Mouse (Mus musculus): ENCODE data around the gene Tmem190. TPM values are rescaled to one million over a fixed set of nuclear protein-coding genes. Genes with fewer than 3 reads are reported as not detected.
A peak's percentile ranks its signal among the peaks of the same experiment; 100 is the strongest.

Gene Tmem190
- polyA plus RNA-seq, 1 experiment from 2014 or later, result not detected

DNA sequence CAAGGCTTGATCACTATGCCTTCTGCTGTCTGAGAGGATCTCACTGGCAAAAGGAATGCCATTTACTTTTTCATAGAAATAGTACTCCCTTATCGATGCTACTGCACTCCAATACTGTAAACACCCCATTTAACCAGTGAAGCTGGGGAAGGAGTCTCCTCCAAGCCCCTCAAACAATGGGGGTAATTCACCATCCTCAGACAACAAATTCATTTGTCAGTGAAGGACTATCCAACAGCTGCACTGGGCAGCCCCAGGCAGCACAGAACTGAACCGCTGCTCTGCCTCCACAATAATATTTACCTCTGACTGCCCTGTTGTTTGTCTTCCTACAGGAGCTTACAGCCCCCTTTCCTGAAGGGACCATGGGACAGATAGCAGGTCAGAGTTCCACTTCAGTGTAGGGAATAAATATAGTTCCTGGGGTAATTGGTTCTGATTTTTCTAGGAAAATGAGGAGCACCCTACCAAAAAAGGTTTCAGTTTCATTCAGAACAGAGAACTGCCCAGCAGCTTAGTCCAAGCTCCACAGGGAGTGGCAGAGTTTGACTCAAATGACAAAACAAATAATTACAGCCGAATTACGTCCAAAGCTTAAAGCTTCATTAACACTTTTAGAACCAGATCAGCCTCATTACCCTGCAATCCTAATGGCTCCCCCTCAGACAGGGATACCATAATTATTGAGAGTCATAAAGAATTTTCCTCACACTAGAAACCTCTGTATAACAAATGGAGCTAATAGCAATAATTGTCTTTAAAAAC is 17.6 kb upstream of the Tmem190 start:
- DNase-seq (ENCODE audit: low spot score) (no peak), ATAC-seq (ENCODE audit: low FRiP score) (no peak)
- Histone ChIP-seq H3K36me3 (replicated peaks; ENCODE audit: control insufficient read depth, insufficient read depth) (no peaks in the 10 kb centered on the region), H3K9me3 (ENCODE audit: control insufficient read depth, low read length) (no peaks in the 10 kb centered on the region), H3K27ac (no peak overlapping the region), H3K27me3 (ENCODE audit: control insufficient read depth, insufficient read depth, low read length) (no peaks in the 10 kb centered on the region), H3K4me3 (replicated peaks; ENCODE audit: low read length) (no peak overlapping the region), H3K4me2 (replicated peaks) (no peak overlapping the region), H3K9ac (no peak overlapping the region), H3K4me1 (replicated peaks; ENCODE audit: control insufficient read depth, insufficient read depth, low read length) (no peaks in the 10 kb centered on the region)
- 19% methylated on average over 4 of the region's 4 CpGs for WGBS

DNA sequence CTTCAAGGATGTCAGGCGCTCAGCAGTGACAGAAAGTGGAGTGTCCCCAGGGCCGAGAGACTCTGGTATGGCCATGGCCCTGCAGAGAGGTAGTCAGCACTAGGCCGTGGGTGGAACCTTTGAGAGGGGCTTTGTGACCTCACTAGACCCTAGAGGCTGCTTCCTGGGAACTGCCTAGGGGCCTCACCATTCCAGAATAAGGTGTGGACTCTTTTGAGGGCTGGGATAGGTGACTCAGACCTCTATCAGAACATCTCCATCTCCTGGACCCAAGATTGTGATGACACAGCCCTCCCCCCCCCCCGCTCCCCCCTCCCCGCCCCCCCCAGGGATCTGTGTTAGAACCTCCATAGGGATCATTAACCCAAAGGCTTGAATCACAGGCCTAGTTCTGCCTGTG is 11.5 kb upstream of the Tmem190 start, which contains the start of gene Fam71e2:
TSS of gene Fam71e2 (minus strand) at position 101 of the 400 bp plus-strand sequence.
- H3K9me3 ChIP-seq (ENCODE audit: control insufficient read depth, low read length), result no peaks in the 10 kb centered on the region
- H3K27me3 ChIP-seq (ENCODE audit: control insufficient read depth, insufficient read depth, low read length), result peaks cover 18% of the 10 kb centered on the region
- no peak within 1 kb of the TSS for H3K4me3 ChIP-seq (replicated peaks; ENCODE audit: low read length)
- H3K9ac ChIP-seq, result no peak within 1 kb of the TSS
- no peaks in the 10 kb centered on the region for H3K36me3 ChIP-seq (replicated peaks; ENCODE audit: control insufficient read depth, insufficient read depth)
- ATAC-seq (ENCODE audit: low FRiP score) (no peak), DNase-seq (ENCODE audit: low spot score) (no peak)
- WGBS, result 89% methylated on average over 4 of the region's 5 CpGs
- H3K4me2 ChIP-seq (replicated peaks), result no peak within 1 kb of the TSS
- no peaks in the 10 kb centered on the region for H3K4me1 ChIP-seq (replicated peaks; ENCODE audit: control insufficient read depth, insufficient read depth, low read length)
- no peak within 1 kb of the TSS for H3K27ac ChIP-seq

DNA sequence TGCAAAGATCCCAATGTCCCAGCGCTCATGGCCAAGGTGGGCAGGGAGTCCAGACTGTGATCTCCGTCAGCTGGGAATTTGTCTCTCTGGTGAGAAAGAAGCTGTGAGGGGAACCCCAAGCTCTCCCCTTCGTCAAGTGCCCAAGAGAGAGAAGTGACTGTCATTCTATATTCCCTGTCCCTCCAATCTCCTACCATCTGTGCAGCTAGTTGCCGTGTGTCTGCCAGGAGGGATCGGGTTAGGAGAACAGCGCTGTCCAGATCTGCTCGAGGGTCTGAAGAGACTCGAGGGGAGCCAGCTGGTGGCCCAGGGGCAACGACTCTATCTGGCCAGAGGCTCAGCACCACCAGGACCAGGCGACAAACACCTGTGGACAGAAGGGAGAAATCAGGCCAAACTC is 6.6 kb upstream of the Tmem190 start:
- Histone ChIP-seq H3K27me3 (ENCODE audit: control insufficient read depth, insufficient read depth, low read length) (peaks cover 51% of the 10 kb centered on the region), H3K36me3 (replicated peaks; ENCODE audit: control insufficient read depth, insufficient read depth) (no peaks in the 10 kb centered on the region), H3K4me2 (replicated peaks) (no peak overlapping the region), H3K9me3 (ENCODE audit: control insufficient read depth, low read length) (no peaks in the 10 kb centered on the region), H3K9ac (no peak overlapping the region), H3K4me1 (replicated peaks; ENCODE audit: control insufficient read depth, insufficient read depth, low read length) (0 out of 2 replicates have a peak, but pooled peaks cover 5% of the 10 kb centered on the region), H3K4me3 (replicated peaks; ENCODE audit: low read length) (no peak overlapping the region), H3K27ac (no peak overlapping the region)
- ATAC-seq (ENCODE audit: low FRiP score), result no peak
- WGBS, result 54% methylated on average over 10 of the region's 10 CpGs
- DNase-seq (ENCODE audit: low spot score), result no peak

DNA sequence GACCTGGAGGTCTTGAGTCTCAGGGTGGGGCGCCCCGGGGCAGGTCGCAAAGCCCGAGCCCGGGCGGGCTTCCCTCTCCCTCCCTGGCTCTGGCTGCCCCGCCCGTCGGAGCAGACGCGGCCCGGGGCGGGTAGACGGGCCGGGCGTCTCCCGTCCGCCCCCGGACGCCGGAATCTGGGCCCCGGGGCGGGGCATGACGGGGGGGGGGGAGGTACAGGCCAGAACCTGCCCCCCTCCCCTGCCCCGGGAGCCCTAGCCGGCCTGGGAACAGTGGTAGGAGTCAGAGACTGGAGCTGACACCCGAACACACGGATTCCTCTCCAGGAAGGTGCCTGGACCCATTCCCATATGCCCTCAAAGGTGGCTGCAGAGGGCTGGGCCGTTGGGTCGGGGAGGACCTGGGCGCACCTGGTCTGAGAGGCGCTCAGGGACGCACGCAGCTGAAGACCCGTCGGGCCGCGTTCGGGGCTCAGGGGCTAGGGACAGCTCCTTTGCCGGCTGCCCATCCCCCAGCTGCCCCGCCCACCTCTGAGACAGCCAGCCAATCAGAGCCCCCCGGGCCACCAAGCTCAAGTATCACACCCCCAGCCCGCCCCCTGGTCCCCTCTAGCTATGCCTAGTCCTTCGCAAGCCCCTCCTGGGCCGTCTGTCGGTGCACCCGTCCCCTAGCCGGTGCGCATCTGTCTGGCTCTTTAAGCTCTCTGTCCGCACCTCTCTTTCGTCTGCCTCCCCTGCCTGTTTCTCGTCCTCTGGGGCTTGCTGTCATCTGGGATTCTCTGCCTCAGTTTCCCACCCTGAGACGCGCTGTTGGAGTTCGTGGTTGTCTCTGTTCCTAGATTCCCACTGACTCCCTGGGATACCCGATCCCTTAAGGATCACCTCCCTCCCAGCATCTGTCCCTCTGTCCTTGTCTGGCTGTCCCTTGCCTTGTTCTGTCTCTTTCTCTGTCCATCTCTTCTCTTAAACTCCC is 5.6 kb upstream of the Tmem190 start:
- H3K27me3 ChIP-seq (ENCODE audit: control insufficient read depth, insufficient read depth, low read length), result peaks cover 51% of the 10 kb centered on the region
- peak overlapping the region; percentile 34 for H3K4me3 ChIP-seq (replicated peaks; ENCODE audit: low read length)
- H3K9me3 ChIP-seq (ENCODE audit: control insufficient read depth, low read length), result no peaks in the 10 kb centered on the region
- H3K4me2 ChIP-seq (replicated peaks), result peak overlapping the region; percentile 51
- H3K4me1 ChIP-seq (replicated peaks; ENCODE audit: control insufficient read depth, insufficient read depth, low read length), result 0 out of 2 replicates have a peak, but pooled peaks cover 5% of the 10 kb centered on the region
- H3K36me3 ChIP-seq (replicated peaks; ENCODE audit: control insufficient read depth, insufficient read depth), result no peaks in the 10 kb centered on the region
- 1% methylated on average over 35 of the region's 56 CpGs for WGBS
- DNase-seq (ENCODE audit: low spot score), result peak; percentile 47
- ATAC-seq (ENCODE audit: low FRiP score), result peak; percentile 71
- peak overlapping the region; percentile 22 for H3K9ac ChIP-seq
- H3K27ac ChIP-seq, result no peak overlapping the region

DNA sequence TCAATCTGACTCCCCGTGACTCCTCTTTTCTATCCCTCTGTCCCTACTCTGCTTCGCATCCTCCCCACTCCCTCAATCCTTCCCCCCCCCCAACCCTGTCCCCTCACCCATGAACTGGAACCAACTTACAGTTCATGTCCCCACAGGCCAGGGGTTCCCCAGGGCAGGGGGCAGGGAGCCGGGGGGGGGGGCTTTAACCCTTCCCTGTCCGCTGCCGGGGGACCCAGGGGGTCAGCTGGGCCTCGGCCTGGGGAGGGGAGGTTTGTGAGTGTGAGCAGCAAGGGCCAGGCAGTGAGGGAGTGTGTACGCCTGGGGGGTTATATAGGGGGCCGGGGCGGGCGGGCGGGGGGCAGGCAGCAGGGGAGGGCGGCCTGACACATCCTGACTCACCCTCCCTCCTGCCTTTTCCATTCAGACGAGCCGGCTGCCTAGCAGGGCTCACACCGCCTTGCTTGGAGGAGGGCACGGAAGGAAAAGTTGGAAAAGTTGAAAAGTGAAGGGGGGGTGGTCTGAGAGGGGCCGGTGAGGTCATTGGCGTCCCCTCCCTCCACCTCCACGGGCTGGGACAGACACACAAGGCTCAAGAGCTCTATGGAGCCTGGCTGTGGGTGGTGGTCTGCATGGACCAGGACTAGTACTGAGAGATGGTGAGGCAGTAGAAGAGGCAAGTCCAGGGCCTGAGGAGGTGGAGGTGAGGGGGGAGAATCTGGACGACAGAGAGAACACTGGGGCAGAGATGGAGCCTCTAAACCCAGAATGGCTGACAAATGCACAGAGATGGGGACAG is 4.7 kb upstream of the Tmem190 start:
- ATAC-seq (ENCODE audit: low FRiP score) (no peak), DNase-seq (ENCODE audit: low spot score) (no peak)
- Histone ChIP-seq H3K27me3 (ENCODE audit: control insufficient read depth, insufficient read depth, low read length) (peaks cover 51% of the 10 kb centered on the region), H3K4me2 (replicated peaks) (no peak overlapping the region), H3K36me3 (replicated peaks; ENCODE audit: control insufficient read depth, insufficient read depth) (no peaks in the 10 kb centered on the region), H3K9me3 (ENCODE audit: control insufficient read depth, low read length) (no peaks in the 10 kb centered on the region), H3K27ac (no peak overlapping the region), H3K4me1 (replicated peaks; ENCODE audit: control insufficient read depth, insufficient read depth, low read length) (0 out of 2 replicates have a peak, but pooled peaks cover 5% of the 10 kb centered on the region), H3K4me3 (replicated peaks; ENCODE audit: low read length) (no peak overlapping the region), H3K9ac (no peak overlapping the region)
- WGBS, result 4% methylated on average over 19 of the region's 20 CpGs

DNA sequence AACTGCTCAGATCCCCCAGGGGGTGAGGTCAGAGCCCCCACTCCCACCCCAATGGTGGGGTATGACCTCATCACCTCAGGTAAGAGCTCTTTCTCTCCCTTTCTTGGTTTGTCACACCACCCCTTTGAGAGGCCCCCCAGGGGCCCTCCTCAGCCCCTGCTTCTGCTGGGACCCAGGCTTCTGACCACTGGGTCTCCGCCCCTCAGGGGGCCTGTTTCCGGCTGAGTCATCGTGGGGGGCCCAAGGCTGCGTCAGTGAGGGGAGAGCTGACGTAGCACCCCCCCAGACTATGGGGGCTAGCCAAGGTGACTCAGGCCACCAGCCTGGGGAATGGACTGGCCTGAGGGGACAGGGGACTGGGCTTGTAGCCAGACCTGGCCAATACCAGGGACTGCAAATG is 2.8 kb upstream of the Tmem190 start:
- no peak overlapping the region for H3K9ac ChIP-seq
- WGBS, result 62% methylated on average over 5 of the region's 5 CpGs
- no peak for ATAC-seq (ENCODE audit: low FRiP score)

DNA sequence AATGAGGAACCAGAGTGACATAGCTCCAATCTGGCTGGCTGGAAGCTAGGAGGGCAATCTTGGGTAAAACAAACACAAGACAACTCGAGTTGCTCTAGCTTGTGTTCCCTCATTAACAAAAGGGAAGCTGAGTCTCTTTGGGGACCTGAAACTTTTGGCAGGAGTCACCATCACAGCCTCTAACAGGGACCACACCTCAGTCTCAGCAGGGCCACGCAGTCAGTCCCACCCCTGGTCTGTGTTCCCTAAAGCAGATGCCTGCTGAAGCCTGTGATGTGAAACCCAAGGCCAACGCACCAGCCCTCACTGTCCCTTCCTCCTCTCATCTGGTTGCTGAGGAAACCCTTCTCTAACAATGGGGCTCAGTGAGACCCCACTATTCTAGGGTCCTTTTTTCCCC is 607 bp upstream of the Tmem190 start:
- no peak overlapping the region for H3K27ac ChIP-seq
- peaks cover 24% of the 10 kb centered on the region for H3K27me3 ChIP-seq (ENCODE audit: control insufficient read depth, insufficient read depth, low read length)
- DNase-seq (ENCODE audit: low spot score) (no peak), ATAC-seq (ENCODE audit: low FRiP score) (no peak)
- 0 out of 2 replicates have a peak, but pooled peaks cover 5% of the 10 kb centered on the region for H3K4me1 ChIP-seq (replicated peaks; ENCODE audit: control insufficient read depth, insufficient read depth, low read length)
- H3K36me3 ChIP-seq (replicated peaks; ENCODE audit: control insufficient read depth, insufficient read depth), result no peaks in the 10 kb centered on the region
- WGBS, result 64% methylated on average over 3 of the region's 3 CpGs
- H3K9me3 ChIP-seq (ENCODE audit: control insufficient read depth, low read length), result no peaks in the 10 kb centered on the region
- no peak overlapping the region for H3K9ac ChIP-seq
- H3K4me3 ChIP-seq (replicated peaks; ENCODE audit: low read length), result no peak overlapping the region
- no peak overlapping the region for H3K4me2 ChIP-seq (replicated peaks)

More for the DNA sequence above, 2.8 kb upstream of the Tmem190 start:
- Histone ChIP-seq H3K4me2 (replicated peaks) (no peak overlapping the region), H3K9me3 (ENCODE audit: control insufficient read depth, low read length) (no peaks in the 10 kb centered on the region), H3K4me3 (replicated peaks; ENCODE audit: low read length) (no peak overlapping the region), H3K27ac (no peak overlapping the region), H3K27me3 (ENCODE audit: control insufficient read depth, insufficient read depth, low read length) (peaks cover 46% of the 10 kb centered on the region), H3K4me1 (replicated peaks; ENCODE audit: control insufficient read depth, insufficient read depth, low read length) (0 out of 2 replicates have a peak, but pooled peaks cover 5% of the 10 kb centered on the region), H3K36me3 (replicated peaks; ENCODE audit: control insufficient read depth, insufficient read depth) (no peaks in the 10 kb centered on the region)
- no peak for DNase-seq (ENCODE audit: low spot score)

DNA sequence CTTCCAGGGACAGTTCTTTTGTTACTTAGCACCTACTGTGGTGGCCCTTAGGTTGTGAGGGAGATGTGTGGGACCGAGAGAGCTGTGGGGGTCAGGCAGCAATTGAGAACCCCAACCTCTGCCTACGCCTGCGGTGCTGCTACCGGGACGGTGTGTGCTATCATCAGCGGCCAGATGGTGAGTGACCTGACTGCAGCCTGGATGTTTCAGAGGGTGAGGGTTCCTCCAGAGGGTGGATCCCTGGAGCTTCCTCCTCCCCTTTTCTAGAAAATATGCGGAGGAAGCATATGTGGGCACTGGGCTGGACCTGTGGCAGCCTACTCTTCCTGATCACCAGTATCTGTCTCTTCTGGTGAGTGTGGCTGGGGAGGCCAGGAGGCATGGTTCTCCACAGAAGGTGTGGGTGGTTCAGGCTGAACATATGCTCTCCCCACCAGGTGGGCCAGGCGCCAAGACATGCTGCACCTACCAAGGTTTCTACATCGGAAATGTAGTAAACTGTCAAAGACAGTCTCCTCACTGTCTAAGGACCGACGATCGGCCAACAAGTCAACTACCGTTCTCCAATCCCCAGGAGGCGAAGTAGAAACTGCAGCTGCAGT is 1.0 kb downstream of the Tmem190 start:
- Histone ChIP-seq H3K4me1 (replicated peaks; ENCODE audit: control insufficient read depth, insufficient read depth, low read length) (peaks cover 6% of the 10 kb centered on the region; the same call in 1 of the 2 replicates), H3K36me3 (replicated peaks; ENCODE audit: control insufficient read depth, insufficient read depth) (no peaks in the 10 kb centered on the region), H3K4me3 (replicated peaks; ENCODE audit: low read length) (no peak overlapping the region), H3K27me3 (ENCODE audit: control insufficient read depth, insufficient read depth, low read length) (peaks cover 13% of the 10 kb centered on the region), H3K27ac (no peak overlapping the region), H3K9ac (no peak overlapping the region), H3K4me2 (replicated peaks) (no peak overlapping the region), H3K9me3 (ENCODE audit: control insufficient read depth, low read length) (no peaks in the 10 kb centered on the region)
- no peak for ATAC-seq (ENCODE audit: low FRiP score)
- 86% methylated on average over 14 of the region's 14 CpGs for WGBS
- no peak for DNase-seq (ENCODE audit: low spot score)
